Mouse (Mus musculus): Measurements from ENCODE around the gene Defb7. TPM values are rescaled to one million over a fixed set of nuclear protein-coding genes. Genes with fewer than 3 reads are reported as not detected.

Defb7 gene
- total RNA-seq (2021) = not detected
- long read RNA-seq, experiment 1 = 0 reads
- long read RNA-seq, experiment 2 = 0 reads

GRCm38 (mm10) chr8:19494797-19495196, at the start of gene Defb7:
Gene Defb7, plus strand, starts transcription at chr8:19495097.
- no peak for DNase-seq (ENCODE audit: low spot score in 2 of 2)

GRCm38 (mm10) chr8:19446378-19446777, 48.5 kb upstream of the Defb7 start:
- no peak for DNase-seq (ENCODE audit: low spot score in 2 of 2)

GRCm38 (mm10) chr8:19461355-19461754, 33.5 kb upstream of the Defb7 start:
- DNase-seq (ENCODE audit: low spot score in 2 of 2) = no peak

GRCm38 (mm10) chr8:19469026-19469425, 25.9 kb upstream of the Defb7 start:
- DNase-seq (ENCODE audit: low spot score in 2 of 2) = no peak

GRCm38 (mm10) chr8:19500524-19500923, 5.6 kb downstream of the Defb7 start:
- no peak for DNase-seq (ENCODE audit: low spot score in 2 of 2)

GRCm38 (mm10) chr8:19535195-19535829, 40.4 kb downstream of the Defb7 start:
- DNase-seq (ENCODE audit: low spot score in 2 of 2) = no peak

- DNase-seq (ENCODE audit: low spot score in 2 of 2) = no peak
These were observed 45.5 kb downstream of the Defb7 start for GRCm38 (mm10) chr8:19540376-19540775.

Small RNA genes lying within 50 kb of the gene (microRNA-seq; reads per million reads assigned to microRNA genes)
- gene Gm27288 (ENCODE audit: borderline number of aligned reads in 2 of 2) = 0 reads per million in 2 experiments
- gene Gm27852 (ENCODE audit: borderline number of aligned reads in 2 of 2) = 0 reads per million in 2 experiments

Other genes starting within 250 kb of the Defb7 start
- not detected for gene Defb5, start 247.5 kb upstream of the Defb7 start, total RNA-seq (2021)
- not detected for gene Defb3, start 201.7 kb upstream of the Defb7 start, total RNA-seq (2021)
- not detected for gene Defb8, start 47.5 kb upstream of the Defb7 start, total RNA-seq (2021)
- not detected for gene 4930467E23Rik, start 234.5 kb downstream of the Defb7 start, total RNA-seq (2021)

Data from adrenal gland, adult 18-20 months (tissue).